Mouse (Mus musculus): ENCODE measurements around the gene Gm10272. TPM values are rescaled to one million over a fixed set of nuclear protein-coding genes. Genes with fewer than 3 reads are reported as not detected.
"Not testable (repeated sequence)": the region's sequence is repeated elsewhere in the genome, so short reads cannot be mapped to it uniquely, and the experiment has no call there.

Gene Gm10272
- total RNA-seq (2021): not detected
- long read RNA-seq, experiment 1: 0 reads
- long read RNA-seq, experiment 2: 0 reads

DNA sequence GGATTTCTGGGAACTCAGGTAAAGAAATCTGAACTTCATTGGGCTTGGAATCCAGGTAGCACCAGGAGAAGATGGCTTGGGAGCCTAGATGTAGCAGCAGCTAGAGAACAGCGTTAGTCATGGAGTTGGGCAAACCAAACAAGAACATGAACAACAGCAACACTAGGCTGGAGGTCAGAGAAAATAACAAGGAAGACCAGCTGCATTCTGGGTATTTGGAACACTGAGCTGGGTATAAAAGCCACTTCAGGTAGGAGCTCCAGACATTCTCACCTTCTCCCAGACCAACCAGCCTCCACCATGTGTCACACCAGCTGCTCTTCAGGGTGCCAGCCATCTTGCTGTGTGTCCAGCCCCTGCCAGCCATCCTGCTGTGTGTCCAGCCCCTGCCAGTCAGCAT is at the start of gene Gm10272:
Gene Gm10272 (plus strand): TSS at position 301 of the 400 bp plus-strand sequence.
- DNase-seq: no peak

DNA sequence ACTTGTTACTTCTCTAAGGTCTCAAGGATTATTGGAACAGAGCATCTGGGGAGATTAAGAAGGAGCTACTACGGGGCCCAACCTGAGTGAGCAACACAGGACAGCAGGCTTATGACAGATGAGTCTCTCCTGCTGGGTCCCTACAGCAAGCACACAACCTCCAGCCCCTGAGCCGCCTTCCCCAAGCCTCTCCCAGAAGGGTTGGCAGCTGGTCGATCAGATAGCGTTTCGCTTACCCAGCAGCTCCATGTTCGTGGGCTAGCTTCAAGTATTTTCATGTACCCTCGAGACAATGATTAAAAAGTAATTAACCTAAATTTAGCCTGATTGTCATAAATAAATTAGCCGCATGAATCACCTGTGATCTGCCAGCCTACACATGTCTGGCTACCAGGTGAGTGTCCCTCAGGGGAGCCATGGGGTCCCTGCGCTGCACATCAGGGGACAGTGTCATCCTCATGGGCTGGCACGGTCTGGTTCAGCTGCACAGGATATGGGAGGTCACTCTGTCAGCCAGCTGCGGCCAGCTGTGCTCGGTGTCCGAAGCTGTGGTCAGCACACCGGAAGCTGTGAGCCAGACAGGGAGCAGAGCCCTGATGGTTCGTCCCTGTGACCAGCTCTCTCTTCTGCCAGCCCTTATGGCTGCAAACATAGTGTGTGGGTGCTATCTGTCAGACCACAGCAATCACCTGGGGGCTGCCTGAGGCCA is 48.0 kb upstream of the Gm10272 start:
- no peak for DNase-seq

DNA sequence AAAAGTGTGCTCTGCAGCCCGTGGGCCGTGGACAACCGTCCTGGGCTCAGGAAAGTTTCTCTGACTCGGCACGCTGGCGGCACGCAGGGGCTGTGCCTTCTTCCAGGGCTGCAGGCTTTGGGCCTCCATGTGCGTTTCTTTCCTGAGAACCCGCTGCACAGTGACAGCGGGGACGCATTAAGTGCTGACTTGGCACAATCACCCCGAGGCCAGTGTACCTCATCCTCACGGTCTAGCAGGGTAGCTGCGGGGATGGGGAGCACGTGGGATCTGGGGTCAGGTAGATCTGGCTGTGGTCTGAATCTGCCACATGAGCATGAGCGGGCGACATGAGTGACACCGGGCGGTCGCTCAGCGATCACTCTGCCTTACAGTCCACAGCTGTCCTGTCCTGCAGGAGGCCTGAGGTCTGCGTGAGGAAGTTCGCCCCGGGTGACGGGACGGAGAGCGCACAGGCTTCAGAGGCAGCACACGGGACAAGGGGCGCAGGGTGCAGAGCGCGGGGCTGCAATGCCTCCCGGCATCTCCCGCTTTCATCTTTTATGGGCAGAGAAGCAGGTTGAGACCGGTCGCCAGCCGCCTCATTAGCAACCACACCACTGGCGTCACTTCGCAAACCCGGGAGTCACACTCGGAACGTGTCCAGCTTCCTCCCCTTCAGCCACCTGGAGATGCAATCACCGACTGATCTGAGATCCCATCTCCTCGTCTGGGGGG is 42.3 kb upstream of the Gm10272 start:
- DNase-seq: no peak

DNA sequence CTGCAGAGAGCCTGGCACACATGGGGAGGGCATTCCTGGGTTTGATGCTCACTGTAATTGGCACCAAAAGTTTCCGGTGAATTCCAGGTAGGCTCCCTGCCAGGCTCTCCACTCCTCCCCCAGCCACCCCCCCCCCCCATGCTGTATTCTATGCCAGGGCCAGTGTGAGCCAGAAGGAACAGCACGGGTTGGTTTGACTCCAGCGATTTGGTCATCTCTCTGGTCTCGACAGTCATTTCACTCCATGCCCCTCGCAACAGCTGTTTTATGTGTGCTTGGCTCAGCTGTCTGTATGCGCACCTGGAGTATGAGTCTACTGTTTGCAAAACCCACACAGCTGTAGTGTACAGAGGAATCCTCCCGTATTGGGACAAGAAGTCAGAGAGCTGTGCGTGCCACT is 40.1 kb upstream of the Gm10272 start:
- DNase-seq: no peak

DNA sequence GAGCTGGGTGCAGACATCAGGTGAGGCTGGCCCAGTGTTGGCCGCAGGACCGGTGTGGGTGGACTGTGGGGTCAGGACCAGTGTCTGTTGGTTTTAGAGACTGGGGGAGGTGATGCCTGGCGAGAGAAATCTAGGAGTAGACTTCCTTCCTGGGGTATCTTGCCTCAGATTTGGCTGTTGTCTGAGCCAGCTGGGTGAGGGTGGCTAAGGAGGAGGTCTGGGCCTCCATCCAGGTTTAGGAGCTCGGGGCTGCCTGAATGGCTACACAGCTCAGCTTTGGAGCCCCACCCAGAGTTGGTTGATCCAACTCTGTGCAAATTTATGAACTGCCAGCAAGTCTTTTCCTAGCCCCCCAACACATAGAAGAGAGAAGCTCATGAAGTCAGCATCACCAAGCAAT is 39.0 kb upstream of the Gm10272 start:
- DNase-seq: no peak

DNA sequence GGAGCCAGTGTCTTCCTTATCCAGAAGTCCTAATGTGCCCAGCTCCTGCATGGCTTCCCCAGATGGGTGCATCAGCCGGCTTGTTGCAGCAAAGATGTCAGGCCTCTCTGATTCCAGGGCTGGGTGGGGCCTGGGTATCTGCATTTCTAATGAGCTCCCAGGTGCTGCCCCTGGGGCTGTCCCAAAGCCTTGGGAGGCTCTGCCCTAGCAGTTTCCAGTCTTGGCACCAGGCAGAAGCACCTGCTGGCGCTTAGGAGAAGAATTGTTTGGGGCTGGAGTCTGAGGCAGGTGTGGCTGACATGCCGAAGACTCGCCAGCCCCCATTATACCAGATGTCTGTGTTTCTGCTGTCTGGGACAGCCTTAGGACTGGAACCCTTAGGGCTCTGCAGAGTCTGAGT is 35.7 kb upstream of the Gm10272 start:
- DNase-seq: no peak

DNA sequence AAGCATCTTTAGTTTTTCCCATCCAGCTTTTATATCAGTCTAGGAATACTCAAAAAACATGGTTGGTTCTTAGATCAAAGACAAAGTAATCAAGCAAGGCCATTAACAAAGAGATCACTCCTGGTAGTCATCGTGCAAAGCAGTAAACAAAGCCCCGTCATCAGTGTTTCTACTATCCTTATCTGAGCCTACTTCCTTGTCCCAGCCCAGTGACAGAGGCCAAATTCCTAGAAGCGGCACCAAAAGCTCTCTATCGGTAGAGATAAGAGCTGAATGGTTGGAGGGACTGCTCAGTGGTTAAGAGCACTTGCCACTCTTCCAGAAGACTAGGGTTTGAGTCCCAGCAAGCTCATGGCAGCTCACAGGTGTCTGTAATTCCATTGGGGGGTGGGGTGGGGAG is 34.9 kb upstream of the Gm10272 start:
- DNase-seq: no peak

DNA sequence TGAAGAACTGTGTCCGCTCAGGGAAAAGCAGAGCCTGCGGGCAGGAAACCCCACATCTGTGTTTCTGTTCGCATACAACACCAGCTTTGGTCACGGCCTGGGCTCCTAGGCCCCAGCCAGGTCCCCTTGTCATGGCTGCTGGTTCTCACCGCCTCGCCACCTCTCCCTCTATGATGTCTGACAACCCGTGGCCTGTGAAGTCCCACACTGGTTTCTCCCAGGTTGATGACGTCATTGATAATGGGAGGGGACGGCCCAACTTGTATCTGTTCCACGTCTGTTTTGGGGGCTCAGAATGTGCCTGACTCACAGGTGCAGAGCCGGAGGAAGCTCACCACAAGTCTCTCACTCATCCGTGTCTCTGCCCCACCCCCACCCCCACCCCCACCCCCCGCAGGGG is 32.7 kb upstream of the Gm10272 start:
- no peak for DNase-seq

DNA sequence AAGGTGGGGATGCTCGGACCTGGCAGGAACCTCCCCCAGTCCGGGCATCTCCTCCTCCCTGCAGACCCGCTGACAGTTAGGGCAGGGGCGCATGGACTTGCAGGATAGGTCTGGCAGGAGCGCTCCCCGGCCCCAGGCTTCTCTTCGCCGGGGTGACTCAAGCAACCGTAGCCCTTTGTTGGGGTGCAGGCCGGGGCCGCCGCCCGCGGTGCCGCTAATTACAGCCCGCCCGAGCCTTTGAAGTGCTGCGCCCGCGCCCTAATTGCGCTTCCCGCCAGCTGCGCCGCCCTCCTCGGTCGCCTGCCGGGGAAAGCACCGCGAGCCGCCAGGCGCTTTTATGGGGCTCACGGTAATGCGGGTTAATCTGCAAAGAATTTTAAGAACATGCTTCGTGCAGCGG is 28.9 kb upstream of the Gm10272 start:
- DNase-seq: no peak

DNA sequence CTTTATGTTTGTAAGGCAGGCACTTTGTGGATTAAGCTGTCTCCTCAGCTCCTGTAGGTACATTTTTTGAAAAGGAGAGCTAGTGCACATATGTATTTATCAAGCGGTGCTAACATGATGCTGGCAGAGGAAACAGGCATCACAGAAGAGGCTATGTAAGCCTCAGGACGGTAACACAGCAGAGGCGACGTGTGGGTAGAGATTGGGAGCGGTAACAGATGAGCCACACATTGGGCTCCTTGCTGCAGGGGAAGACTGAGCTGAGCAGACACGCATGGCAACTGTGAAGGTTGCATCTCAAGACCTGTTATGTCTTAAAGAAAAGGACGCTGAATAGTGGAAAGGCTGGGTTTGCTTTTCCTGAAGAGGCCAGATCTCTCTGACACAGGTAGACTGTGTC is 23.4 kb upstream of the Gm10272 start:
- DNase-seq: no peak

DNA sequence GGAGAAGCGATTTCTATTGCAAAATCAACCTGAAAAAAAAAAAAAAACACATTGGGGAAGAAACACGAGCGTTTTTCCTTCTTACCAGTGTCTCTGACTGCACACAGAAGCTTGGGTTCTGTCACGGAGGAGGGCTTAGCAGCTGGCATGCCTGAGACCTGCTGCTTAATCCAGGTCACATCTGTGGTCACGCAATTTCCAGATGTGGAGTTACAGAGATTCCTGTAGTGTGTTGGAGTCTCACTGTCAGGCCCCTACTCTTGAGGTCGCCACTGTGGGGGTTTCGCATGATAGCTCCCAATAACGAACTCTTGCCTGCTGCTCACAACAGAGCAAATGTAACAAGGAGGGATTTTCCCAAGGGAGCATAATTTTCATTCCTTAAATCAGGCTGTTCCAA is 22.2 kb upstream of the Gm10272 start:
- no peak for DNase-seq

DNA sequence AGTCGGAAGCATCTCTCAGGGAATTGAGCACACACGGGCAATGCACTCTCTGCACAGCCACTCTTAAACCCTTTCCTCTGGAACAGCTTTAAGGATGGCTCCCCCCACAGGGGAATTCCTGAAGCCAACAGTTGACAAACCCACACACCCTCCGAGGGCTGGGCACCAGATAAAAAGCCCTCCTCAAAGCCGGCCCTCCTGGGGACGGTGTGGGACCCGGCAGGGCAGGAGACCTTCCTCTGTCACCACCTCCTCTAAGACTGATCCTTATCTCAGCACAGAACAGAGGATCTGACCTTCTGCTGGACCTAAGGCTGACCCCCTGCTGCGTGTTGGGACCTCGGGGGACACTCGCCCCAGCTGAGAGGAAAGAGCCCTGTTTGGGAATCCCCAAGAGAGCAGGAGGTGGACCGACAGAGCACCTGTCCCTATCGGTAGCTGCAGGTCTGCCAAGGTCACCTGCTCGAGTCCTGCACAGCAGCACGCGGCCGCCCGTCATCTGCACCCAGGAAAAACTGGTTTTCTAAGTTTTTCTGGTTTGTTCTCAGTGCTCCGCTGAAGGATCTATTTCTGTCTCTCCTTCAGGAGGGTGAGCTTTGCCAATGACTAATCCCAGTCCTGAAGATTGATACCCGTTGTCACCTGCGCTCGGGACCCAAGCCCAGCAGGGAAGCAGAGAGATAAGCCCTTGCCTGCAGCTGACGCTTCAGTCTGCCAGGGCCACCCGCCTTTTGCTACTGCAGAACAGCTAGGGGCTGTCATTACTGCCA is 20.3 kb upstream of the Gm10272 start, which contains the start of gene Tspear:
Gene Tspear (plus strand): TSS at position 675 of the 770 bp plus-strand sequence.
- DNase-seq: no peak

DNA sequence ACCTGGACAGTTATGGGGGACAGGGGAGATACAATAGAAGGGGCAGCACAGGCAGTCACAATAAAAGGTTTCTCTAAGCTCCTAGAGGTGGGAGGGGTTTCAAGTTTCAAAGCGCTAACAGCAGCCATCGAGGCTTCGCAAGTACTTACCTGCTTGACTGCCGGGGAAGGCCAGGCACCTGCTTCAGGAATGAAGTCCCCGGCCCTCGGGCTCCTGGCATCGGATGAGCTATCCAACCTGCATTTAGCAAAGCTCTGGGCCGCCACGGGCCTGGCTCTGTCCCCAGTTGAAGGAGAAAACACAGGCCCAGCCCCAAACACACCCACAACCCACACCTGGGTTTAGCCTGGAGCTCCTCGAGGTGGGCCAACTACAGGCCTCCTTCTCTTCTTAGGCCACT is 19.4 kb upstream of the Gm10272 start:
- no peak for DNase-seq

DNA sequence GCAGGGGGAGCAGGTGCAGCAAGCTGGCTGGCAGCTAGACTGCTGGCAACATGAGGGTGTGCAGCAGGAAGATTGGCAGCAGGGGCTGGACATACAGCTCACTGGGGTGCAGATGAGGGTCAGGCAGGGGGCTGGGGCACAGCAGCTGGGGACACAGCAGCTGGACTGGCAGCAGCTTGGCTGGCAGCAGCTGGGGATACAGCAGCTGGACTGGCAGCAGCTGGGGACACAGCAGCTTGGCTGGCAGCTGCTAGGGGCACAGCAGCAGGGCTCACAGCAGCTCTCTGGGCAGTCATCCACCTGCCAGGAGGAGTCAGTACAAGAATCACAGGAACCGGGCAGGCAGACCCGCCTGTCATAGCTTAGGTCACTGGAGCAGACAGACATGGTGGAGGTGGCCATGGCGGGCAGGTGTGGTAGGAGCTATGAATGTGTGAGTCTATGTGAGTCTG is 16.0 kb upstream of the Gm10272 start, which contains the start of gene Gm19402:
Gene Gm19402 (minus strand): TSS at position 402 of the 452 bp plus-strand sequence.
- not testable (repeated sequence) for DNase-seq

DNA sequence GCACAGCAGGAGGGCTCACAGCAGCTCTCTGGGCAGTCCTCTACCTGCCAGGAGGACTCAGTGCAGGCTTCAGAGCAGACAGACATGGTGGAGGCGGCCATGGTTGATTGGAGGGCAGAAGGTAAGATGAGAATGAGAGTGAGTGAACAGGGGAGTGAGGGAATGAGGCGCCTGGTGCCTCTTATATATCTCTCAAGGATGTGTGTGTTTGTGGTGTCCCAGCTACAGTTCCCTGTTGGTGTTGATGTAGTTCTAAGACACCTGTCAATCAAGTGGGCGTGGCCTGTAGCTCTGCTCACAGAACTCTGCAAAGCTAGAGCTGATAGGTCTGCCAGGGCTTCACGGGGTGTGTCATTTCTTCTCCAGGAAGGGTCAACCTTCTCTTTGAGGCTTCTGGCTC is 9.3 kb upstream of the Gm10272 start, which contains the start of gene Gm9508:
Gene Gm9508 (minus strand): TSS at position 101 of the 400 bp plus-strand sequence.
- DNase-seq: no peak

DNA sequence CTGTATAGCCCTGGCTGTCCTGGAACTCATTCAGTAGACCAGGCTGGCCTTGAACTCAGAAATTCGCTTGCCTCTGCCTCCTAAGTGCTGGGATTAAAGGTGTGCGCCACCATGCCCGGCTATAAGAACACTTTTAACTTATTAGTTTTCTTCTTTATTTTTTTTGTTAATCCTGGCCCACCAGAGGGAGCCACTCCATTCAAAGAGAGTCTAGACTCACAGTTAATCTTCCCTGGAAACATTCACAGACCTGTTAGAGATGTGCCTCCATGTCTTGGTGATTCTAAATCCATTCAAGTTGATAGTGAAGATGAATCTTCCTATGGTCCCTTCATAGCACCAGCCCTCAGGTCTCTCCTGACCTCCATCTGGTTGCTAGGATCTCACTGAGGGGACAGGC is 3.4 kb downstream of the Gm10272 start:
- DNase-seq: no peak

DNA sequence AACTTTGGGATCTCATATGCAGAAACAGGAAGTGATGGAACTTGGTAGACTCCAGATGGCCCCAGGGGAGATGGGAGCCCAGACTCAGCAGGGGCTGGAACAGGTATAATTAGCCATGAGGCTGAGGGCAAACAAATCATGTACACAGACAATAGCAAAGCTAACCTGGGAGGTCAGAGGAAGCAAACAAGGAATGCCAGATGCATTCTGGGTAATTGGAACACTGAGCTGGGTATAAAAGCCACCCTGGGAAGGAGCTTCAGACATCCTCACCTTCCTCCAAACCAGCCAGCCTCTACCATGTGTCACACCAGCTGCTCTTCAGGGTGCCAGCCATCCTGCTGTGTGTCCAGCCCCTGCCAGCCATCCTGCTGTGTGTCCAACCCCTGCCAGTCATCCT is 4.7 kb downstream of the Gm10272 start, which contains the start of gene Gm10024:
Gene Gm10024 (plus strand): TSS at position 301 of the 400 bp plus-strand sequence.
- DNase-seq: not testable (repeated sequence)

DNA sequence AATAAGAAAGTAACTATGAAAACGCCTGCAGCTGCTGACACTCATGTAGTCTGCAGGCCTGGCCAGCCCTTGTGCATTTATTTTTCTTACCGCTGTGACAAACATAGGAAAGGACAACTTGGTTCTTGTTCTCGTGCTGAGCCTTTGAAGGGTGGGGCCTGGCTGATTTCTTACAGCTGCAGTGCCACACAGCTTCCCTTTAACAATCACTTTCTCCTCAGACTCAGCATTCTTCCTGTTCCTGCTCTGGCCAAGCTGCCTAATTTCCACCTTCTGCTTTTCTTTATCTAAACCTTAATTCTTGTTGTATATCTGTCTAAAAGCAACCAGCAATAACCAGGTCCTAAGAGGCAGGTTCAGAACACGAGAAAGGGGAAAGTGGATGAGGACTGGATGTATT is 7.3 kb downstream of the Gm10272 start:
- DNase-seq: no peak

DNA sequence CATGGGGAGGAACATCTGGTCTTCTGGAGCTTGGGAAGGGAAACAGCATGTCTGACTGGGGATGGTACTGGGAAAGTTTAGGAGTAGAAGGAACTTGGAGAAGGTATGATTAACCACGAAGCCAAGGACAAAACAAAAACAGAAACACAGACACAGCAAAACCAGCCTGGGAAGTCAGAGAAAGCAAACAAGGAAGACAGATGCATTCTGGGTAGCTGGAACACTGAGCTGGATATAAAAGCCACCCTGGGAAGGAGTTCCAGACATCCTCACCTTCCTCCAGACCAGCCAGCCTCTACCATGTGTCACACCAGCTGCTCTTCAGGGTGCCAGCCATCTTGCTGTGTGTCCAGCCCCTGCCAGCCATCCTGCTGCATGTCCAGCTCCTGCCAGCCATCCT is 9.1 kb downstream of the Gm10272 start, which contains the start of gene Gm10142:
Gene Gm10142 (plus strand): TSS at position 301 of the 400 bp plus-strand sequence.
- no peak for DNase-seq

DNA sequence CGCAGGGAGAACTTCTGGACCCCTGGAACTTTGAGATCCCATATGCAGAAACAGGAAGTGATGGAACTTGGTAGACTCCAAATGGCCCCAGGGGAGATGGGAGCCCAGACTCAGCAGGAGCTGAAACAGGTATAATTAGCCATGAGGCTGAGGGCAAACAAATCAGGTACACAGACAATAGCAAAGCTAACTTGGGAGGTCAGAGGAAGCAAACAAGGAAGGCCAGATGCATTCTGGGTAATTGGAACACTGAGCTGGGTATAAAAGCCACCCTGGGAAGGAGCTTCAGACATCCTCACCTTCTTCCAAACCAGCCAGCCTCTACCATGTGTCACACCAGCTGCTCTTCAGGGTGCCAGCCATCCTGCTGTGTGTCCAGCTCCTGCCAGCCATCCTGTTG is 13.9 kb downstream of the Gm10272 start, which contains the start of gene Krtap12-1:
Gene Krtap12-1 (plus strand): TSS at position 301 of the 400 bp plus-strand sequence.
- not testable (repeated sequence) for DNase-seq

DNA sequence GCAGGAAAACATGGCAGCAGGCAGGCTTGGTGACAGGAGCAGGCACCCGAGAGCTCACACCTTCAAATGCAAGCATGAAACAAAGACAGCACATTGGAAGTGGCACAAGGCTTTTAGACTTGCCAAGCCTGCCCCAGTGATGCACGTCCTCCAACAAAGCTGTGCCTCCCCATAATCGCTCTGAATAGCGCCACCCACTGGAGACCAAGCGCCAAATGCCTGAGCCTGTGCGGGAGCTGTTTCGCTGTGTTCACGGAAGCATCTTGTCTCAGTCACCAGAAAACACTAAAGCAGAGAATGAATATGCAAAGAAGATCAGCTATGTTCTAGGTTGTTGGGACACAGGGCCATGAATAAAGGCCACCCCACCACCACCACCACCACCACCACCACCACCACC is 18.4 kb downstream of the Gm10272 start:
- DNase-seq: no peak

DNA sequence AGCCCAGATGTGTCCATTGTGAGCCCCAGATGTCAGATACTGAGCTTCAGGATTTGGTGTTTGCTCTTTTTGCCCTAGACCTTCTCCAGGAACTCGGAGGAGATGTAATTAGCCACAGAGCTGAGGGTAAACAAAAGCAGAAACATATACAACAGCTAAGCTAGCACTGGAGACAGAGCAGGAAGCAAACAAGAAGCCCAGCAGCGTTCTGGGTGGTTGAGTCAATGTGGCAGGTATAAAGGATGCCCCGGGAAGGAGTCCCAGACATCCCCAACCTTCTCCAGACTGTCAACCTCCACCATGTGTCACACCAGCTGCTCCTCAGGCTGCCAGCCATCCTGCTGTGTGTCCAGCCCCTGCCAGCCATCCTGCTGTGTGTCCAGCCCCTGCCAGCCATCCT is 19.8 kb downstream of the Gm10272 start, which contains the start of gene Gm10100:
Gene Gm10100 (plus strand): TSS at position 301 of the 400 bp plus-strand sequence.
- no peak for DNase-seq

All from gastrocnemius, postnatal 10 days (tissue).